Mouse (Mus musculus) midbrain, embryonic 16.5 days (tissue): Measurements from ENCODE around the gene Bola1. TPM values are rescaled to one million over a fixed set of nuclear protein-coding genes. Genes with fewer than 3 reads are reported as not detected.

Experiments
- ATAC-seq: fragments of 200-750 bp; cut with Nextera tagmentation; 2 replicates; pipeline ENCODE4 v1.8.0; 2017; ENCODE audit warnings: moderate TSS enrichment
- H3K27ac ChIP-seq: fragments of 300-500 bp; sonication (generic); 2 replicates; pipeline ENCODE4 v1.5.1; 2014; ENCODE audit warnings: mild to moderate bottlenecking, low read length, mixed read lengths
- H3K27me3 ChIP-seq: fragments of 300-500 bp; sonication (generic); 2 replicates; pipeline ENCODE4 v1.6.1; 2014; ENCODE audit warnings: low read depth, low read length, mixed read lengths; ENCODE audit not compliant: control insufficient read depth, insufficient read depth
- H3K36me3 ChIP-seq: fragments of 300-500 bp; sonication (generic); 2 replicates; pipeline ENCODE4 v1.6.1; 2014; ENCODE audit warnings: mild to moderate bottlenecking, low read length, moderate library complexity, mixed read lengths; ENCODE audit not compliant: control insufficient read depth, insufficient read depth
- H3K4me1 ChIP-seq: fragments of 300-500 bp; sonication (generic); 2 replicates; pipeline ENCODE4 v1.6.1; 2014; ENCODE audit warnings: mild to moderate bottlenecking, low read length, mixed read lengths; ENCODE audit not compliant: control insufficient read depth, insufficient read depth
- H3K4me2 ChIP-seq: fragments of 300-500 bp; sonication (generic); 2 replicates; pipeline ENCODE4 v1.6.1; 2014; ENCODE audit warnings: mild to moderate bottlenecking, low read length, mixed read lengths
- H3K4me3 ChIP-seq: fragments of 300-500 bp; sonication (generic); 2 replicates; pipeline ENCODE4 v1.5.1; 2014; ENCODE audit warnings: low read depth, mild to moderate bottlenecking, low read length, moderate library complexity, mixed read lengths
- H3K9ac ChIP-seq: fragments of 300-500 bp; sonication (generic); 2 replicates; pipeline ENCODE4 v1.6.1; 2014; ENCODE audit warnings: low read depth, low read length, mixed read lengths
- H3K9me3 ChIP-seq: fragments of 300-500 bp; sonication (generic); replicated peaks from 2 replicates; pipeline ENCODE4 v1.6.1; 2014; ENCODE audit warnings: mild to moderate bottlenecking, low read length, mixed read lengths; ENCODE audit not compliant: control insufficient read depth, poor library complexity, severe bottlenecking
- WGBS: fragments of 180-500 bp; shearing (Covaris S2); extraction: QIAGEN DNeasy Blood & Tissue Kit; methylation state at CpG from one replicate; pipeline ENCODE4 v1.1.7; 2014; 5-methylcytosine and 5-hydroxymethylcytosine counted together
- polyA plus RNA-seq: library from polyadenylated mRNA; unstranded; fragments of >200 nt; fragmentation: Nextera tagmentation; extraction: Ambion mirVana; gene quantifications from 2 replicates; pipeline ENCODE4 v1.2.1, GENCODE M21; 2015

The Bola1 gene
- polyA plus RNA-seq, 1 experiment from 2014 or later = 51.3 TPM

DNA sequence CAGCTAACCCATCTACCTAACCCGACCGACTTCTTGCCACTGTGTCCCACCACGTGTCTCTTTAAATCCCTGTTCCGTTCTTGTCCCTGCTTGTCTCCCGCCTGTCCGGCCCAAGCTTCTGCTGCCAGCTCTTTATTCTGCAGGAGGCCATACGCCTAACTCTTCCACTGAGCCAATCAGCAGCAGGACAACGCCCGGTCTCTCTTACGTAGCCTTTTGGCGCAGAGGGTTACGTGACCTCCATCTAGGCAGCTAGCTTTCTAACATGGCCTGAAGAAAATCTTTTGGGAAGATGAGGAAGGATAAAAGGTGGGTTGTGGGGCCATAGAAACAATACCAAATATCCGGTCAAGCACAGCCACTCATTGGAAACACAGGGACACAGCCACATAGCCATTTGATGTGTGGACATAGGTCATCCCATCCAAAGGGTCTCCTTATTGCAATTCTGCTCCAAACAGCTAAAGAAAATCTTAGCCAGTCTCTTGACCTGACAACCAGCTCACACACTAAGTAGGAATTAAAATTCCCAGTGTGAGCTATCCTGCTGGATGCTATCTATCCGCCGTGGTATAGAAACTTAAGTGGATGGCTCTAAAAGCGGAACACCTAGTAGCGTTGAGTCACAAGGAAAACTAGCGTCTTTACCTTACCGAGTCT lies 42.8 kb upstream of the Bola1 start:
- peak overlapping the region; percentile 96 for H3K27ac ChIP-seq
- WGBS = under 1% methylated on average over 19 of the region's 19 CpGs

GRCm38 (mm10) chr3:96261623-96262022 lies 42.1 kb upstream of the Bola1 start:
- ATAC-seq = no peak
- Histone ChIP-seq H3K27ac (peak overlapping the region; percentile 96), H3K27me3 (no peaks in the 10 kb centered on the region), H3K9me3 (no peaks in the 10 kb centered on the region), H3K36me3 (no peaks in the 10 kb centered on the region), H3K4me3 (peak overlapping the region; percentile 45), H3K9ac (peak overlapping the region; percentile 75), H3K4me1 (peaks cover 12% of the 10 kb centered on the region; the same call in 1 of the 2 replicates), H3K4me2 (peak overlapping the region; percentile 56)
- 56% methylated on average over 3 of the region's 3 CpGs for WGBS

More for the DNA sequence above, 42.8 kb upstream of the Bola1 start:
- H3K36me3 ChIP-seq = no peaks in the 10 kb centered on the region
- H3K4me3 ChIP-seq = peak overlapping the region; percentile 45
- H3K4me1 ChIP-seq = peaks cover 12% of the 10 kb centered on the region; the same call in 1 of the 2 replicates
- ATAC-seq = peak; percentile 86
- H3K9me3 ChIP-seq = no peaks in the 10 kb centered on the region
- H3K4me2 ChIP-seq = peak overlapping the region; percentile 56
- peak overlapping the region; percentile 75 for H3K9ac ChIP-seq
- H3K27me3 ChIP-seq = no peaks in the 10 kb centered on the region

DNA sequence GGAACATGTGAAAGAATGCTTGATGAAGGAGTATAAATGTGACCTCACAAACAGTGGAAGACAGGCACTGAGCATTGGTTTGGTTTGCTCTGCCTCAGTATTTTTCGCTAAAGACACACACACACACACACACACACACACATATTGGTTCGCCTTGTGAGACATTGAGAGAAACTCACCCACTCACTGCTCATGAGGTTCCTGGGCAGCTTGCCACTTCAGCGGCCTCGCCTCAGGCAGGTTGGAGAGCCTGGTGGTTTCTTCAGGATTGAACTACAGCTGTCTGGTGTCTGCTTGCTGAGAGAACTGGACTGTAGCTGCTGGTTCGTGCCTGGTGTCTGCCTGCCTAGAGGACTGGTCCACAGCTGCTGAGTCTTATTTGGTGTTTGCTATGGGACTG lies 40.7 kb upstream of the Bola1 start:
- Histone ChIP-seq H3K36me3 (no peaks in the 10 kb centered on the region), H3K4me2 (no peak overlapping the region), H3K4me1 (peaks cover 12% of the 10 kb centered on the region; the same call in 1 of the 2 replicates), H3K9me3 (no peaks in the 10 kb centered on the region), H3K27me3 (no peaks in the 10 kb centered on the region), H3K27ac (no peak overlapping the region), H3K9ac (no peak overlapping the region), H3K4me3 (no peak overlapping the region)
- no peak for ATAC-seq
- WGBS = 89% methylated on average over 5 of the region's 5 CpGs

GRCm38 (mm10) chr3:96257190-96257589 lies 37.7 kb upstream of the Bola1 start:
- 84% methylated on average over 3 of the region's 3 CpGs for WGBS
- no peak for ATAC-seq

DNA sequence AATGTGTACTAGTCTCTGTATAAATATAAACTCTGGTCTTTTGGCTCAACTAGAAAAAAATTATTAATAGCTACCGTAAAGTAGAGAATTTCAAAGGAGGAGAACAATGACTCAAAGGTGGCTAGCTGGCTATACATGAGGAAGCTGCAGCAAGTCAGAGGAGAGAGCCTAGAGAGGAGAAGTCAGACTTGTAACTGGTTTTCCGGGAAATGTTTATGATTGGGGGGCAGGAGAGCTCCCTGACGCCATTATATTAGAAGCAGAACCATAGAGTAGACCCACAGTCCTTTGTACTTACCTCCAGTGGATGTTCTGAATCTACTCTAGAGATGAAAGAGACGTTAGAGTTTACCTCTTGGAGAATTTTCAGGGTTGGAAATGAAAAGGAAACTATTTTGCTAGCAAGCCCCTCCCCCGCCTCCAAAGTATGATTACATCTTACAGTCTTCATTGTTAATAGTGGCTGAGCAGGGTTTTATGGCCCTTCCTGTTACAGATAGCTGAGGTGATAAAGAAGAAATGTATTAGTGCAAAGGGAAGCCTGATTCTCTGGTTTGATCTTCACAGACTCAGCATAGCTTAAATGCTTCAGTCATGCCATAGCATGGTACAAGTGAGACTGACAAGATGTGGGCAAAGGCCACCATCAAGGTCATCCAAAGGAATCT lies 36.6 kb upstream of the Bola1 start:
- no peak for ATAC-seq
- Histone ChIP-seq H3K27me3 (no peaks in the 10 kb centered on the region), H3K4me1 (0 out of 2 replicates have a peak, but pooled peaks cover under 1% of the 10 kb centered on the region), H3K9ac (no peak overlapping the region), H3K4me3 (no peak overlapping the region), H3K9me3 (no peaks in the 10 kb centered on the region), H3K27ac (no peak overlapping the region), H3K36me3 (no peaks in the 10 kb centered on the region), H3K4me2 (no peak overlapping the region)
- WGBS = 86% methylated on average over 5 of the region's 5 CpGs

More at GRCm38 (mm10) chr3:96257190-96257589, 37.7 kb upstream of the Bola1 start:
- H3K9me3 ChIP-seq = no peaks in the 10 kb centered on the region
- H3K4me2 ChIP-seq = no peak overlapping the region
- H3K27ac ChIP-seq = no peak overlapping the region
- H3K27me3 ChIP-seq = no peaks in the 10 kb centered on the region
- H3K9ac ChIP-seq = no peak overlapping the region
- H3K36me3 ChIP-seq = no peaks in the 10 kb centered on the region
- no peak overlapping the region for H3K4me3 ChIP-seq
- peaks cover 7% of the 10 kb centered on the region; the same call in 1 of the 2 replicates for H3K4me1 ChIP-seq

DNA sequence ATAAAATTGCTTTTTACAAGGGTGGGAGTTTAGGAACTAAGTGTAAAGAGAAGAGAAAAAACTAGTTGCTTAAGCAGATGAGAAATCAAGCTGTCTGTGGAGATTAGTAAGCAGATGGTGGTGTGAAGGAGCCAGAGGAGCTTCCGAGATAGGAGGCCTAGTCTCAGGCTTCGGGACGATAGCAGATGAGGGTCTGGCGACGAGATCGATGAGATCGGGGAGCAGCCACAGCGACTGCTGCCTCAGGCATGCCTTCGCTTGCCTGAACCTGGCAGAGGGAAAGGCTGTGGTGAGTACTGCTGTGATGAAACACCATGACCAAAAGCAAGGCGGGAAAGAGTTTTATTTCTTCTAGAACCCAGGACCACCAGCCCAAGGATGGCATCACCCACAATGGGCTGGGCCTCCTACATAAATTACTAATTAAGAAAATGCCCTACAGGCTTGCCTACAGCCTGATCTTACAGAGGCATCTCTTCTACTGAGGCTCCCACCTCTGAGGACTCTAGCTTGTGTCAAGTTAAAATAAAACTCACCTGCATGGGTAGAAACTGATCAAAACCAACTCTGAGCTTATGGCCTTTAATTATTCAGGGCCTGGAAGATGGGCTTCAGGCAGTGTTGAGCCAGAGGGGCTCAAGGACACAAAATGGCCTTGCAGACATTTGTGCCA lies 35.3 kb upstream of the Bola1 start:
- H3K27ac ChIP-seq = no peak overlapping the region
- no peaks in the 10 kb centered on the region for H3K27me3 ChIP-seq
- 57% methylated on average over 10 of the region's 10 CpGs for WGBS
- H3K9ac ChIP-seq = no peak overlapping the region
- no peaks in the 10 kb centered on the region for H3K36me3 ChIP-seq
- H3K4me1 ChIP-seq = no peaks in the 10 kb centered on the region
- no peak overlapping the region for H3K4me3 ChIP-seq
- H3K9me3 ChIP-seq = no peaks in the 10 kb centered on the region
- no peak overlapping the region for H3K4me2 ChIP-seq
- ATAC-seq = no peak

- Histone ChIP-seq H3K4me2 (no peak overlapping the region), H3K27me3 (no peaks in the 10 kb centered on the region), H3K4me1 (peaks cover 5% of the 10 kb centered on the region), H3K4me3 (no peak overlapping the region), H3K9me3 (no peaks in the 10 kb centered on the region), H3K36me3 (no peaks in the 10 kb centered on the region), H3K9ac (no peak overlapping the region), H3K27ac (no peak overlapping the region)
- no peak for ATAC-seq
- 89% methylated on average over 3 of the region's 3 CpGs for WGBS
These were observed 32.3 kb upstream of the Bola1 start for GRCm38 (mm10) chr3:96251787-96252186.

DNA sequence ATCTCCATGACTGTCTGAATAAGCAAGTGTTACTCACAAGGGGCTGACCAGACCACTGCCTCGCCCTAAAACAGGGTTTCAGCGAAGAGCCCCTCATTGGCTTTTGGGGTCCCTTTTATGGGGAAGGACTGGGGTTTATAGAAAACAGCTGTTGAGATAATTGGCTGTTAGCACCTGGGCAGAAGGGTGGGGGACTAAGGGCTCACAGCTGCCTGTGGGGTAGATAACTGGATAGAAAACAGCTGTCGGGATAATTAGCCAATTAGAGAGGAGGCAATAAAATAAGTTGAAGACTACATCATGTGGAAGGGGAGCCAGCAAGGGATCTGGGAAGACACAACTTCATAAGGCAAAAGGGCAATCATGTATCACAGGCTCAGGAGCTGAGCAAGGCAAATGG lies 31.4 kb upstream of the Bola1 start:
- 95% methylated on average over 3 of the region's 3 CpGs for WGBS
- Histone ChIP-seq H3K9me3 (no peaks in the 10 kb centered on the region), H3K36me3 (no peaks in the 10 kb centered on the region), H3K4me1 (peaks cover 5% of the 10 kb centered on the region), H3K27me3 (no peaks in the 10 kb centered on the region), H3K27ac (no peak overlapping the region), H3K4me3 (no peak overlapping the region), H3K9ac (no peak overlapping the region), H3K4me2 (no peak overlapping the region)
- no peak for ATAC-seq

DNA sequence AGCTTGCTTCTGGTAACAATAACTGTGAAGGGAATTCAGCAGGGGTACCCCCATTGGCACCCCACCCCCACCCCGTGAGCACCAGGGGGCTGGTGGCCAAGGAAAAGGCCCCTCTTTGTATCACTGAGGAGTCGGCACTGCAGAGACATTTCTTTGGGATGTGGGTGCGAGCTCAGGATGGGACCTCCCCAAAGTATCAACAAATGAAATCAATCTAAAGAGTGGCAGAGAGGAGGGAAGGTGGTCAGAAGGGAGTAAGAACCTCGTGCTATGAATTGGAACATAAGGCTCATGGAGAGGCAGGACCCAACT lies 29.5 kb upstream of the Bola1 start:
- ATAC-seq = no peak
- no peaks in the 10 kb centered on the region for H3K36me3 ChIP-seq
- no peak overlapping the region for H3K27ac ChIP-seq
- H3K27me3 ChIP-seq = no peaks in the 10 kb centered on the region
- H3K4me1 ChIP-seq = peaks cover 13% of the 10 kb centered on the region
- H3K9ac ChIP-seq = no peak overlapping the region
- H3K4me2 ChIP-seq = no peak overlapping the region
- no peak overlapping the region for H3K4me3 ChIP-seq
- 56% methylated on average over 4 of the region's 4 CpGs for WGBS
- no peaks in the 10 kb centered on the region for H3K9me3 ChIP-seq
